Mouse (Mus musculus): ENCODE results near the gene Usf3. TPM values are rescaled to one million over a fixed set of nuclear protein-coding genes. Genes with fewer than 3 reads are reported as not detected.

Usf3 gene
- polyA plus RNA-seq (2012; rRNA removed) = 7.9 and 11.6 TPM in 2 replicates

- DNase-seq (ENCODE audit: low read depth) = no peak
These were observed at the start of gene Usf3 for GRCm38 (mm10) chr16:44173155-44173941. TSS of gene Usf3 (plus strand) at chr16:44173246.

GRCm38 (mm10) chr16:44123786-44124185 lies 49.3 kb upstream of the Usf3 start:
- no peak for DNase-seq (ENCODE audit: low read depth)

GRCm38 (mm10) chr16:44124713-44125112 lies 48.3 kb upstream of the Usf3 start:
- DNase-seq (ENCODE audit: low read depth) = no peak

- DNase-seq (ENCODE audit: low read depth) = no peak
These were observed 47.6 kb upstream of the Usf3 start for GRCm38 (mm10) chr16:44125436-44125835.

- no peak for DNase-seq (ENCODE audit: low read depth)
These were observed 46.6 kb upstream of the Usf3 start for GRCm38 (mm10) chr16:44126437-44126836.

- no peak for DNase-seq (ENCODE audit: low read depth)
These were observed 40.7 kb upstream of the Usf3 start for GRCm38 (mm10) chr16:44132300-44132699.

GRCm38 (mm10) chr16:44133187-44133586 lies 39.9 kb upstream of the Usf3 start:
- DNase-seq (ENCODE audit: low read depth) = no peak

- DNase-seq (ENCODE audit: low read depth) = no peak
These were observed 36.5 kb upstream of the Usf3 start for GRCm38 (mm10) chr16:44136511-44137021.

- no peak for DNase-seq (ENCODE audit: low read depth)
These were observed 34.6 kb upstream of the Usf3 start for GRCm38 (mm10) chr16:44138377-44138978.

GRCm38 (mm10) chr16:44138979-44139535 lies 34.0 kb upstream of the Usf3 start:
- DNase-seq (ENCODE audit: low read depth) = peak; percentile 94

GRCm38 (mm10) chr16:44139536-44140185 lies 33.4 kb upstream of the Usf3 start, which contains the start of the genes Atp6v1a and Naa50:
TSS of gene Atp6v1a (minus strand) at chr16:44139705.
TSS of gene Naa50 (plus strand) at chr16:44139830.
- no peak for DNase-seq (ENCODE audit: low read depth)

GRCm38 (mm10) chr16:44140186-44140787 lies 32.8 kb upstream of the Usf3 start:
- no peak for DNase-seq (ENCODE audit: low read depth)

GRCm38 (mm10) chr16:44141483-44141882 lies 31.6 kb upstream of the Usf3 start:
- DNase-seq (ENCODE audit: low read depth) = no peak

GRCm38 (mm10) chr16:44149002-44149767 lies 23.9 kb upstream of the Usf3 start:
- DNase-seq (ENCODE audit: low read depth) = no peak

- no peak for DNase-seq (ENCODE audit: low read depth)
These were observed 18.5 kb upstream of the Usf3 start for GRCm38 (mm10) chr16:44154497-44155057.

- no peak for DNase-seq (ENCODE audit: low read depth)
These were observed 13.7 kb upstream of the Usf3 start for GRCm38 (mm10) chr16:44159325-44159724.

- DNase-seq (ENCODE audit: low read depth) = no peak
These were observed 9.2 kb upstream of the Usf3 start for GRCm38 (mm10) chr16:44163831-44164230.

- no peak for DNase-seq (ENCODE audit: low read depth)
These were observed 7.9 kb upstream of the Usf3 start for GRCm38 (mm10) chr16:44165182-44165581.

GRCm38 (mm10) chr16:44168990-44169389 lies 4.1 kb upstream of the Usf3 start:
- DNase-seq (ENCODE audit: low read depth) = no peak

- DNase-seq (ENCODE audit: low read depth) = peak; percentile 77
These were observed 520 bp upstream of the Usf3 start for GRCm38 (mm10) chr16:44172297-44173154.
